Mouse (Mus musculus): ENCODE measurements around the gene Akna. TPM values are rescaled to one million over a fixed set of nuclear protein-coding genes. Genes with fewer than 3 reads are reported as not detected.

Akna gene
- 6.6 and 10.3 TPM in 2 replicates for polyA plus RNA-seq (2012; rRNA removed; ENCODE audit: low replicate concordance)

DNA sequence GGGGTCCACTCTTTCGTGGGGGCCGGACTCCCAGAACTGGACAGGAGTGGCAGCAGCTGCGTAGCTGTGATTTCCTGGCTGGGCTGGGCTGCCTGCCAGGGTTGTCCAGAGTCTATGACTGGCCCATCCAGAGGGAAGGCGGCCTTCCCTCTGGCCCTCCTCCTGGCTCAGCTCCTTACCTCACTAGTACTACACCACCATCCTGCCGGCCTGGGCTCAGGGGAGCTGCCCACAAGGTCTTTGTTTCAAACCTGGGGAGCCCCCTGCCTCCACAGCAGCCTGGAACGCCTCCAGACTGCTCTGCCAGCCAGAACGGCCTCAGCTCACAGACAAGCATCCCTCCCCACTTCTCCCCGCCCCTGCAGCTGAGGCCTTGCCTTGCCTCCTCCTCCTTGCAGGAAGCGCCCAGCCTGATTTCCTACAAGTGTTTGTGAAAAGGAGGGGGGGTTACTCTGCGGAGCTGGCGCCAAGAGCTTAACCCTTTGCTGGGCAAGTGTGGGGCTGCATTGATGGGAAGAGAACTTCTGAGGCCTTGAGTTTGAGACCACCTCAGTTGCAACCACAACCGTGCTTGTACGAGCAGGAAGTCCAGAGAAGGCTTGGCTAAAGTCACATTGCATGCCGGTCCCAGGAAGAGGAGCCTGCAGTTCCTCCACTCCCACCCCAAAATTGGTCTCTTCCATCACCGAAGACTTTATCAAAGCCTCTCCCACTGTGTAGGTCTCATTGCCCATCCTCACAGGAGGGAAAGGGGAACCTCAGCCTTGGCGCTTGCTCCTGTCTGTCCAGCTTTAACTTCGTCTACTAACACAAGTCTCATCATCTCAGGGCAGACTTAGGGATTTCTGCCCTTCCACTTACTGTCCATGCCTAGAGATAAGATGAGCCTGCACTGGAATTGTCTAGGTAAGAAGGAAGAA lies at the start of gene Akna:
TSS of gene Akna (minus strand) at position 315 of the 920 bp plus-strand sequence.

GRCm38 (mm10) chr4:63362150-63362549 lies 41.0 kb downstream of the Akna start, which contains the start of gene Orm2:
Gene Orm2, plus strand, starts transcription at chr4:63362449.

DNA sequence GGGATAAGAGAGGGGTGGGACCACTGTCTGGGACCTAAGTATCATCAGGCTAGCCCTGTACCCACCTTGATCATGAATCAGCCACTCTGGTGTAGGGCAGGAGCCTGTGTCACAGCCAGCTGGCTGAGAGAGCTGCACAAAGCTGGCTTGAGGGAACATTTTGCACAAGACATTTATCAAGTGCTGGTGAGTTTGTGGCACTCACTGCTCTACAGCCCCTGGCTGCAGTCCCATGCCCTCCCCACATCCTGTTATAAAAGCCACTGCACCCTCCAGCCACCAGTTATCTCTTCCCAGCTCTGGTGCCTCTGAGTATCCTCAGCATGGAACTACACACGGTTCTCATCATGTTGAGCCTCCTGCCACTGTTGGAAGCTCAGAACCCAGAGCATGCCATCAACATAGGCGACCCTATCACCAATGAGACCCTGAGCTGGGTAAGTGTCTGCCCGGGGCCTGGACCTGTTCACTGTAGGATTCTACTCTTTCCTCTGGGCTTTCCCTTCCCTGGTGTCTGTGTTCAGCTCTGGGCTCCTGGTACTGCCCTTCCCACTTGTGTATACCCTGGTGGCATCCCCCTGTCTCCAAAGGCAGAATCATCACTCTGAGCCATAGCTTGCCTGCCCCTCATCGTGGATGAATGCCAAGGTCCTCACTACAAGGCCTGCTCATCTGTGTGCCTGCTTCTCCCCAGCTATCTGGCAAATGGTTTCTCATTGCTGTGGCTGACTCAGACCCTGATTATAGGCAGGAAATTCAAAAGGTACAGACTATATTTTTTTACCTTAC lies 47.1 kb downstream of the Akna start, which contains the start of gene Orm3:
TSS of gene Orm3 (plus strand) at position 286 of the 789 bp plus-strand sequence.

GRCm38 (mm10) chr4:63344295-63344694 lies 58.9 kb downstream of the Akna start, which contains the start of gene Orm1:
Gene Orm1, plus strand, starts transcription at chr4:63344560.

Other genes with a start within 250 kb of the Akna start
- 0.11 and 1.1 TPM in 2 replicates for gene Ambp, start 248.6 kb downstream of the Akna start, polyA plus RNA-seq (2012; rRNA removed; ENCODE audit: low replicate concordance)
- 1.3 TPM in 1 of 2 replicates, not detected in the other for gene Kif12, start 231.2 kb downstream of the Akna start, polyA plus RNA-seq (2012; rRNA removed; ENCODE audit: low replicate concordance)
- gene Col27a1, start 189.3 kb downstream of the Akna start, polyA plus RNA-seq (2012; rRNA removed; ENCODE audit: low replicate concordance), result 7.3 and 18.4 TPM in 2 replicates
- gene Orm1, start 58.8 kb downstream of the Akna start, polyA plus RNA-seq (2012; rRNA removed; ENCODE audit: low replicate concordance), result 116 and 597 TPM in 2 replicates
- 1.2 and 3.1 TPM in 2 replicates for gene Orm3, start 47.2 kb downstream of the Akna start, polyA plus RNA-seq (2012; rRNA removed; ENCODE audit: low replicate concordance)
- gene Orm2, start 40.9 kb downstream of the Akna start, polyA plus RNA-seq (2012; rRNA removed; ENCODE audit: low replicate concordance), result 2.5 and 13.6 TPM in 2 replicates
- 2.8 and 18.6 TPM in 2 replicates for gene Whrn, start 92.6 kb upstream of the Akna start, polyA plus RNA-seq (2012; rRNA removed; ENCODE audit: low replicate concordance)
- 40.7 and 41.4 TPM in 2 replicates for gene Atp6v1g1, start 141.4 kb upstream of the Akna start, polyA plus RNA-seq (2012; rRNA removed; ENCODE audit: low replicate concordance)
- 15.7 and 20.1 TPM in 2 replicates for gene Tmem268, start 155.4 kb upstream of the Akna start, polyA plus RNA-seq (2012; rRNA removed; ENCODE audit: low replicate concordance)
- not detected in 2 replicates for gene Gm11213, start 201.9 kb upstream of the Akna start, polyA plus RNA-seq (2012; rRNA removed; ENCODE audit: low replicate concordance)
- gene Tex48, start 219.1 kb upstream of the Akna start, polyA plus RNA-seq (2012; rRNA removed; ENCODE audit: low replicate concordance), result not detected in 2 replicates

Measured in subcutaneous adipose tissue, adult 2 months (tissue).